Mouse (Mus musculus) olfactory bulb, adult 2 months (tissue): ENCODE results near the gene Dlgap4.

ENCODE experiments used
- CTCF ChIP-seq: fragments of 200-500 bp; IDR thresholded peaks from 2 replicates; pipeline ENCODE4 v1.5.1; 2012; ENCODE audit warnings: low read depth, mild to moderate bottlenecking, low read length, moderate library complexity; ENCODE audit not compliant: insufficient read depth
- POLR2A ChIP-seq: fragments of 200-500 bp; IDR thresholded peaks from 2 replicates; pipeline ENCODE4 v1.6.1; 2012; ENCODE audit warnings: mild to moderate bottlenecking, low read depth, low read length, moderate library complexity; ENCODE audit not compliant: insufficient read depth

DNA sequence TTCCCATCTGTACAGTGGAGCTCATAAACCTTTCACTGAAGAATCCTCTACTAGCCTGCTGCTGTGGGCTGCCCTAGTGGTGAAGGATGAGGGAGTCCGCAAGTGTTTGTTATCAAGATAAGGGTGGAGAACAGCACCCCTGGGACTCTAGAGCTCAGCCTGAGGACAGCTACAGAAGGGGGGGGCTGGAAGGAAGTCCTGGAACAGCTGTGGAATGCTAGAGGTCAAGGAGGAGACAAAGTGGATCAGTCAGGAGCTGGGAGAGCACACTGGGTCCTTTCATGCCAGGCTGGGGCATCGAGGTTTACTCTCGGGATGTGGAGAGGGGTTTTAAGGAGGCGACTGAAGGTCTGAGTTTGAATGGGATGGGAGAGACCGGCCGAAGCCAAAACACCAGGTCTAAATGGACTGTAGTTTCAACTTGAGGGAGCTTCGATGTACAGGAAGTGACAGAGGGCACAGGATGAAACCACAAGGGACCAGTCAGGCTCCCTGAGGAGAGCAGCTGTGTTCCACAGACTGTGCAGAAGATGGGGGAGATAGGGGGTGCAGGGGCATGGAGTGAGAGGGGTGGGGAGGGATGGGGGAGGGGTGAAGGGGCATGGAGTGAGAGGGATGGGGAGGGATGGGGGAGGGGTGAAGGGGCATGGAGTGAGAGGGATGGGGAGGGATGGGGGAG lies 164.0 kb downstream of the Dlgap4 start:
- no peak for TF ChIP-seq CTCF
- TF ChIP-seq POLR2A: no peak
